Mouse (Mus musculus): ENCODE data around the gene Olfr457. TPM values are rescaled to one million over a fixed set of nuclear protein-coding genes. Genes with fewer than 3 reads are reported as not detected.

The Olfr457 gene
- total and polyA plus RNA-seq, 2 experiments from 2014 or later = not detected

GRCm38 (mm10) chr6:42433554-42433953 lies 42.6 kb downstream of the Olfr457 start:
- H3K27me3 ChIP-seq (ENCODE audit: insufficient read depth, low read length) = no peaks in the 10 kb centered on the region
- ATAC-seq (no peak), DNase-seq (no peak)
- 63% methylated on average over 2 of the region's 2 CpGs for WGBS
- no peak overlapping the region for H3K9ac ChIP-seq
- no peak overlapping the region for H3K4me2 ChIP-seq (ENCODE audit: low read depth)
- no peaks in the 10 kb centered on the region for H3K4me1 ChIP-seq (ENCODE audit: insufficient read depth)
- no peaks in the 10 kb centered on the region for H3K36me3 ChIP-seq (ENCODE audit: insufficient read depth)
- H3K4me3 ChIP-seq (ENCODE audit: low read depth, low read length) = no peak overlapping the region
- H3K9me3 ChIP-seq (ENCODE audit: low read length) = no peaks in the 10 kb centered on the region
- TF ChIP-seq CTCF (IDR thresholded peaks at IDR 0.05; ENCODE audit: low read depth) = no peak
- H3K27ac ChIP-seq (ENCODE audit: low read depth, low read length) = no peak overlapping the region

GRCm38 (mm10) chr6:42426337-42426736 lies 49.8 kb downstream of the Olfr457 start:
- no peak for ATAC-seq
- H3K4me1 ChIP-seq (ENCODE audit: insufficient read depth) = no peaks in the 10 kb centered on the region
- DNase-seq = no peak
- no peak overlapping the region for H3K4me2 ChIP-seq (ENCODE audit: low read depth)
- no peak overlapping the region for H3K9ac ChIP-seq
- 86% methylated on average over 4 of the region's 4 CpGs for WGBS
- H3K36me3 ChIP-seq (ENCODE audit: insufficient read depth) = no peaks in the 10 kb centered on the region
- no peak for TF ChIP-seq CTCF (IDR thresholded peaks at IDR 0.05; ENCODE audit: low read depth)
- no peak overlapping the region for H3K4me3 ChIP-seq (ENCODE audit: low read depth, low read length)
- no peaks in the 10 kb centered on the region for H3K27me3 ChIP-seq (ENCODE audit: insufficient read depth, low read length)
- H3K9me3 ChIP-seq (ENCODE audit: low read length) = no peaks in the 10 kb centered on the region
- H3K27ac ChIP-seq (ENCODE audit: low read depth, low read length) = no peak overlapping the region

GRCm38 (mm10) chr6:42424472-42424871 lies 51.7 kb downstream of the Olfr457 start:
- 92% methylated on average over 3 of the region's 3 CpGs for WGBS
- no peak for DNase-seq
- no peak for TF ChIP-seq CTCF (IDR thresholded peaks at IDR 0.05; ENCODE audit: low read depth)
- H3K4me3 ChIP-seq (ENCODE audit: low read depth, low read length) = no peak overlapping the region
- ATAC-seq = no peak
- no peaks in the 10 kb centered on the region for H3K4me1 ChIP-seq (ENCODE audit: insufficient read depth)
- no peak overlapping the region for H3K4me2 ChIP-seq (ENCODE audit: low read depth)
- H3K9ac ChIP-seq = no peak overlapping the region
- no peaks in the 10 kb centered on the region for H3K9me3 ChIP-seq (ENCODE audit: low read length)
- no peak overlapping the region for H3K27ac ChIP-seq (ENCODE audit: low read depth, low read length)
- H3K36me3 ChIP-seq (ENCODE audit: insufficient read depth) = no peaks in the 10 kb centered on the region
- H3K27me3 ChIP-seq (ENCODE audit: insufficient read depth, low read length) = no peaks in the 10 kb centered on the region

- Histone ChIP-seq H3K4me2 (ENCODE audit: low read depth) (no peak overlapping the region), H3K4me3 (ENCODE audit: low read depth, low read length) (no peak overlapping the region), H3K9ac (no peak overlapping the region), H3K9me3 (ENCODE audit: low read length) (no peaks in the 10 kb centered on the region), H3K27me3 (ENCODE audit: insufficient read depth, low read length) (no peaks in the 10 kb centered on the region), H3K36me3 (ENCODE audit: insufficient read depth) (no peaks in the 10 kb centered on the region), H3K27ac (ENCODE audit: low read depth, low read length) (no peak overlapping the region), H3K4me1 (ENCODE audit: insufficient read depth) (no peaks in the 10 kb centered on the region)
- ATAC-seq (no peak), DNase-seq (no peak)
- 86% methylated on average over 2 of the region's 2 CpGs for WGBS
- no peak for TF ChIP-seq CTCF (IDR thresholded peaks at IDR 0.05; ENCODE audit: low read depth)
Observed at GRCm38 (mm10) chr6:42421439-42421838, 54.7 kb downstream of the Olfr457 start.

DNA sequence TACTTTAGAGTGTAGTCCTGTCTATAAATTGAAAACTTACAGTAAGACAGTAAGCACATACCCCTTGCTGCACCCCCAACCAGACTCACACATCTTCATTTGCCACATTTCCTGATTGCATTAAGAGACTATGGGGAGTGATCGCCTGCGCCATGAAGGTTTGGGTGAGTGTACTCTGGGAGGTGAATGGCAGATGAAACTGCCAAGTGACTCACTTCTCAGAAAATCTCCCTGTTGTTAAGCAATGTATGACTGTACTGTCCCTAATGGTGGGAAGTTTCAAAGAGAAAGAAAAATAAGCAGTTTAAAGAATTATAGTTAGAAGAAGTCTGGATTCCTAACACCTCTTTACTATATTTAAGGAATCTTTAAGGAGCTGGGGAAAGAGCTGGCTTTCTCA lies 56.7 kb downstream of the Olfr457 start:
- Histone ChIP-seq H3K4me1 (ENCODE audit: insufficient read depth) (no peaks in the 10 kb centered on the region), H3K9me3 (ENCODE audit: low read length) (no peaks in the 10 kb centered on the region), H3K4me2 (ENCODE audit: low read depth) (no peak overlapping the region), H3K36me3 (ENCODE audit: insufficient read depth) (no peaks in the 10 kb centered on the region), H3K9ac (no peak overlapping the region), H3K4me3 (ENCODE audit: low read depth, low read length) (no peak overlapping the region), H3K27me3 (ENCODE audit: insufficient read depth, low read length) (no peaks in the 10 kb centered on the region), H3K27ac (ENCODE audit: low read depth, low read length) (no peak overlapping the region)
- TF ChIP-seq CTCF (IDR thresholded peaks at IDR 0.05; ENCODE audit: low read depth) = no peak
- 95% methylated on average over 2 of the region's 2 CpGs for WGBS
- ATAC-seq (no peak), DNase-seq (no peak)

Other genes starting within 250 kb of the Olfr457 start
- 6.8 and 7.3 TPM in 2 replicates for gene Gstk1, start 230.4 kb downstream of the Olfr457 start, total RNA-seq (2014; rRNA removed)
- 9.4 and 9.8 TPM in 2 replicates for gene Gstk1, start 230.4 kb downstream of the Olfr457 start, polyA plus RNA-seq (2015; fragmentation: Nextera tagmentation; extraction: Ambion mirVana)
- not detected in 2 replicates for gene Tmem139, start 214.4 kb downstream of the Olfr457 start, total RNA-seq (2014; rRNA removed)
- gene Tmem139, start 214.4 kb downstream of the Olfr457 start, polyA plus RNA-seq (2015; fragmentation: Nextera tagmentation; extraction: Ambion mirVana) = 0.24 TPM in 1 of 2 replicates, not detected in the other
- 35.0 and 54.0 TPM in 2 replicates for gene Casp2, start 211.3 kb downstream of the Olfr457 start, total RNA-seq (2014; rRNA removed)
- gene Casp2, start 211.3 kb downstream of the Olfr457 start, polyA plus RNA-seq (2015; fragmentation: Nextera tagmentation; extraction: Ambion mirVana) = 21.3 and 24.7 TPM in 2 replicates
- 1.8 and 3.3 TPM in 2 replicates for gene Clcn1, start 189.7 kb downstream of the Olfr457 start, total RNA-seq (2014; rRNA removed)
- 0.55 and 0.74 TPM in 2 replicates for gene Clcn1, start 189.7 kb downstream of the Olfr457 start, polyA plus RNA-seq (2015; fragmentation: Nextera tagmentation; extraction: Ambion mirVana)
- 59.2 and 72.2 TPM in 2 replicates for gene Fam131b, start 151.7 kb downstream of the Olfr457 start, total RNA-seq (2014; rRNA removed)
- 5.3 and 5.6 TPM in 2 replicates for gene Fam131b, start 151.7 kb downstream of the Olfr457 start, polyA plus RNA-seq (2015; fragmentation: Nextera tagmentation; extraction: Ambion mirVana)
- 30.5 and 35.6 TPM in 2 replicates for gene Zyx, start 126.7 kb downstream of the Olfr457 start, total RNA-seq (2014; rRNA removed)
- gene Zyx, start 126.7 kb downstream of the Olfr457 start, polyA plus RNA-seq (2015; fragmentation: Nextera tagmentation; extraction: Ambion mirVana) = 43.5 and 51.6 TPM in 2 replicates
- gene Epha1, start 103.1 kb downstream of the Olfr457 start, total RNA-seq (2014; rRNA removed) = 0.62 and 0.86 TPM in 2 replicates
- 0.20 and 0.67 TPM in 2 replicates for gene Epha1, start 103.1 kb downstream of the Olfr457 start, polyA plus RNA-seq (2015; fragmentation: Nextera tagmentation; extraction: Ambion mirVana)
- not detected in 2 replicates for gene Tas2r143, start 76.1 kb downstream of the Olfr457 start, total RNA-seq (2014; rRNA removed)
- gene Tas2r143, start 76.1 kb downstream of the Olfr457 start, polyA plus RNA-seq (2015; fragmentation: Nextera tagmentation; extraction: Ambion mirVana) = not detected in 2 replicates
- gene Tas2r135, start 70.9 kb downstream of the Olfr457 start, total RNA-seq (2014; rRNA removed) = 0.77 TPM in 1 of 2 replicates, not detected in the other
- not detected in 2 replicates for gene Tas2r135, start 70.9 kb downstream of the Olfr457 start, polyA plus RNA-seq (2015; fragmentation: Nextera tagmentation; extraction: Ambion mirVana)
- not detected in 2 replicates for gene Tas2r126, start 41.8 kb downstream of the Olfr457 start, total RNA-seq (2014; rRNA removed)
- gene Tas2r126, start 41.8 kb downstream of the Olfr457 start, polyA plus RNA-seq (2015; fragmentation: Nextera tagmentation; extraction: Ambion mirVana) = not detected in 2 replicates
- gene Olfr458, start 11.1 kb downstream of the Olfr457 start, total RNA-seq (2014; rRNA removed) = not detected in 2 replicates
- not detected in 2 replicates for gene Olfr458, start 11.1 kb downstream of the Olfr457 start, polyA plus RNA-seq (2015; fragmentation: Nextera tagmentation; extraction: Ambion mirVana)
- gene Olfr456, start 10.9 kb upstream of the Olfr457 start, total RNA-seq (2014; rRNA removed) = 0.15 TPM in 1 of 2 replicates, not detected in the other
- gene Olfr456, start 10.9 kb upstream of the Olfr457 start, polyA plus RNA-seq (2015; fragmentation: Nextera tagmentation; extraction: Ambion mirVana) = not detected in 2 replicates
- gene Olfr455, start 71.3 kb upstream of the Olfr457 start, total RNA-seq (2014; rRNA removed) = not detected in 2 replicates
- not detected in 2 replicates for gene Olfr455, start 71.3 kb upstream of the Olfr457 start, polyA plus RNA-seq (2015; fragmentation: Nextera tagmentation; extraction: Ambion mirVana)
- gene Tcaf3, start 121.4 kb upstream of the Olfr457 start, total RNA-seq (2014; rRNA removed) = not detected in 2 replicates
- gene Tcaf3, start 121.4 kb upstream of the Olfr457 start, polyA plus RNA-seq (2015; fragmentation: Nextera tagmentation; extraction: Ambion mirVana) = not detected in 2 replicates
- gene Tcaf2, start 168.9 kb upstream of the Olfr457 start, total RNA-seq (2014; rRNA removed) = 2.0 and 2.4 TPM in 2 replicates
- gene Tcaf2, start 168.9 kb upstream of the Olfr457 start, polyA plus RNA-seq (2015; fragmentation: Nextera tagmentation; extraction: Ambion mirVana) = 0.57 and 1.2 TPM in 2 replicates
- 242 and 286 TPM in 2 replicates for gene Tcaf1, start 233.8 kb upstream of the Olfr457 start, total RNA-seq (2014; rRNA removed)
- 147 and 183 TPM in 2 replicates for gene Tcaf1, start 233.8 kb upstream of the Olfr457 start, polyA plus RNA-seq (2015; fragmentation: Nextera tagmentation; extraction: Ambion mirVana)